Mouse (Mus musculus): ENCODE data around the gene Mosmo. TPM values are rescaled to one million over a fixed set of nuclear protein-coding genes. Genes with fewer than 3 reads are reported as not detected.

The Mosmo gene
- polyA plus RNA-seq, 1 experiment, result 4.6 TPM

GRCm38 (mm10) chr7:120670153-120670875 lies 7.1 kb upstream of the Mosmo start, which contains the start of gene Pdzd9:
TSS of gene Pdzd9 (minus strand) at chr7:120670343.
- H3K36me3 ChIP-seq (ENCODE audit: control insufficient read depth), result no peaks in the 10 kb centered on the region

GRCm38 (mm10) chr7:120671271-120671670 lies 6.1 kb upstream of the Mosmo start:
- Histone ChIP-seq H3K9me3 (ENCODE audit: control insufficient read depth, low read length) (no peaks in the 10 kb centered on the region), H3K4me3 (replicated peaks) (no peak overlapping the region), H3K4me1 (ENCODE audit: control insufficient read depth) (peaks cover 7% of the 10 kb centered on the region), H3K36me3 (ENCODE audit: control insufficient read depth) (no peaks in the 10 kb centered on the region), H3K27me3 (ENCODE audit: control insufficient read depth) (0 out of 2 replicates have a peak, but pooled peaks cover 2% of the 10 kb centered on the region)
- TF ChIP-seq GATA1 (IDR thresholded peaks at IDR 0.05; ENCODE audit: low read length), result no peak
- no peak for TF ChIP-seq TAL1 (IDR thresholded peaks at IDR 0.05; ENCODE audit: low read length)

More at GRCm38 (mm10) chr7:120670153-120670875, 7.1 kb upstream of the Mosmo start, which contains the start of gene Pdzd9:
- H3K27me3 ChIP-seq (ENCODE audit: control insufficient read depth), result 0 out of 2 replicates have a peak, but pooled peaks cover 2% of the 10 kb centered on the region
- H3K4me1 ChIP-seq (ENCODE audit: control insufficient read depth), result peaks cover 5% of the 10 kb centered on the region
- H3K9me3 ChIP-seq (ENCODE audit: control insufficient read depth, low read length), result no peaks in the 10 kb centered on the region
- no peak for TF ChIP-seq TAL1 (IDR thresholded peaks at IDR 0.05; ENCODE audit: low read length)
- no peak for TF ChIP-seq GATA1 (IDR thresholded peaks at IDR 0.05; ENCODE audit: low read length)
- H3K4me3 ChIP-seq (replicated peaks), result no peak within 1 kb of the TSS

- TF ChIP-seq TAL1 (IDR thresholded peaks at IDR 0.05; ENCODE audit: low read length), result no peak
- no peak for TF ChIP-seq GATA1 (IDR thresholded peaks at IDR 0.05; ENCODE audit: low read length)
- H3K4me3 ChIP-seq (replicated peaks), result peak overlapping the region; percentile 72
- H3K27me3 ChIP-seq (ENCODE audit: control insufficient read depth), result no peaks in the 10 kb centered on the region
- no peaks in the 10 kb centered on the region for H3K9me3 ChIP-seq (ENCODE audit: control insufficient read depth, low read length)
- no peaks in the 10 kb centered on the region; the same call in 1 of the 2 replicates for H3K36me3 ChIP-seq (ENCODE audit: control insufficient read depth)
- H3K4me1 ChIP-seq (ENCODE audit: control insufficient read depth), result peaks cover 59% of the 10 kb centered on the region
Measured at GRCm38 (mm10) chr7:120677764-120678531, 530 bp downstream of the Mosmo start.

GRCm38 (mm10) chr7:120679023-120679422 lies 1.6 kb downstream of the Mosmo start:
- no peaks in the 10 kb centered on the region for H3K9me3 ChIP-seq (ENCODE audit: control insufficient read depth, low read length)
- H3K36me3 ChIP-seq (ENCODE audit: control insufficient read depth), result no peaks in the 10 kb centered on the region; the same call in 1 of the 2 replicates
- H3K4me1 ChIP-seq (ENCODE audit: control insufficient read depth), result peaks cover 59% of the 10 kb centered on the region
- H3K4me3 ChIP-seq (replicated peaks), result peak overlapping the region; percentile 72
- no peaks in the 10 kb centered on the region for H3K27me3 ChIP-seq (ENCODE audit: control insufficient read depth)
- TF ChIP-seq TAL1 (IDR thresholded peaks at IDR 0.05; ENCODE audit: low read length) (no peak), GATA1 (IDR thresholded peaks at IDR 0.05; ENCODE audit: low read length) (no peak)

- H3K27me3 ChIP-seq (ENCODE audit: control insufficient read depth), result no peaks in the 10 kb centered on the region
- no peaks in the 10 kb centered on the region for H3K9me3 ChIP-seq (ENCODE audit: control insufficient read depth, low read length)
- no peaks in the 10 kb centered on the region; the same call in 1 of the 2 replicates for H3K36me3 ChIP-seq (ENCODE audit: control insufficient read depth)
- H3K4me3 ChIP-seq (replicated peaks), result no peak overlapping the region
- no peak for TF ChIP-seq GATA1 (IDR thresholded peaks at IDR 0.05; ENCODE audit: low read length)
- TF ChIP-seq TAL1 (IDR thresholded peaks at IDR 0.05; ENCODE audit: low read length), result no peak
- H3K4me1 ChIP-seq (ENCODE audit: control insufficient read depth), result peaks cover 49% of the 10 kb centered on the region
Measured at GRCm38 (mm10) chr7:120682002-120682401, 4.6 kb downstream of the Mosmo start.

- TF ChIP-seq TAL1 (IDR thresholded peaks at IDR 0.05; ENCODE audit: low read length), result no peak
- no peak for TF ChIP-seq GATA1 (IDR thresholded peaks at IDR 0.05; ENCODE audit: low read length)
- Histone ChIP-seq H3K27me3 (ENCODE audit: control insufficient read depth) (no peaks in the 10 kb centered on the region), H3K9me3 (ENCODE audit: control insufficient read depth, low read length) (no peaks in the 10 kb centered on the region), H3K4me3 (replicated peaks) (no peak overlapping the region), H3K36me3 (ENCODE audit: control insufficient read depth) (peaks cover 3% of the 10 kb centered on the region), H3K4me1 (ENCODE audit: control insufficient read depth) (peaks cover 29% of the 10 kb centered on the region)
Measured at GRCm38 (mm10) chr7:120684731-120685161, 7.3 kb downstream of the Mosmo start.

GRCm38 (mm10) chr7:120685227-120685626 lies 7.8 kb downstream of the Mosmo start:
- TF ChIP-seq TAL1 (IDR thresholded peaks at IDR 0.05; ENCODE audit: low read length) (no peak), GATA1 (IDR thresholded peaks at IDR 0.05; ENCODE audit: low read length) (no peak)
- Histone ChIP-seq H3K36me3 (ENCODE audit: control insufficient read depth) (peaks cover 7% of the 10 kb centered on the region), H3K9me3 (ENCODE audit: control insufficient read depth, low read length) (no peaks in the 10 kb centered on the region), H3K4me3 (replicated peaks) (no peak overlapping the region), H3K4me1 (ENCODE audit: control insufficient read depth) (peaks cover 24% of the 10 kb centered on the region), H3K27me3 (ENCODE audit: control insufficient read depth) (no peaks in the 10 kb centered on the region)

GRCm38 (mm10) chr7:120690634-120691033 lies 13.2 kb downstream of the Mosmo start:
- Histone ChIP-seq H3K36me3 (ENCODE audit: control insufficient read depth) (peaks cover 25% of the 10 kb centered on the region), H3K9me3 (ENCODE audit: control insufficient read depth, low read length) (no peaks in the 10 kb centered on the region), H3K4me1 (ENCODE audit: control insufficient read depth) (peaks cover 6% of the 10 kb centered on the region), H3K27me3 (ENCODE audit: control insufficient read depth) (no peaks in the 10 kb centered on the region), H3K4me3 (replicated peaks) (no peak overlapping the region)
- TF ChIP-seq TAL1 (IDR thresholded peaks at IDR 0.05; ENCODE audit: low read length) (no peak), GATA1 (IDR thresholded peaks at IDR 0.05; ENCODE audit: low read length) (no peak)

GRCm38 (mm10) chr7:120693831-120694375 lies 16.5 kb downstream of the Mosmo start:
- no peaks in the 10 kb centered on the region for H3K9me3 ChIP-seq (ENCODE audit: control insufficient read depth, low read length)
- peaks cover 17% of the 10 kb centered on the region for H3K4me1 ChIP-seq (ENCODE audit: control insufficient read depth)
- no peak overlapping the region for H3K4me3 ChIP-seq (replicated peaks)
- TF ChIP-seq GATA1 (IDR thresholded peaks at IDR 0.05; ENCODE audit: low read length) (no peak), TAL1 (IDR thresholded peaks at IDR 0.05; ENCODE audit: low read length) (no peak)
- no peaks in the 10 kb centered on the region for H3K27me3 ChIP-seq (ENCODE audit: control insufficient read depth)
- H3K36me3 ChIP-seq (ENCODE audit: control insufficient read depth), result peaks cover 33% of the 10 kb centered on the region
